Mouse (Mus musculus) neural tube, embryonic 14.5 days (tissue): ENCODE measurements at regions not wholly inside any gene's neighbourhood (a gene's known extent, or its start where the extent isn't known, plus 50 kb on each side); places are given as distances from the start of the nearest gene placed in this dataset.

Experiments
- ATAC-seq: fragments of 200-750 bp; cut with Nextera tagmentation; 2 replicates; pipeline ENCODE4 v1.8.0; 2017; ENCODE audit warnings: low read depth, mild to moderate bottlenecking, moderate TSS enrichment, moderate library complexity
- H3K27ac ChIP-seq: fragments of 300-500 bp; sonication (generic); 2 replicates; pipeline ENCODE4 v1.5.1; 2014; ENCODE audit warnings: low read depth, mild to moderate bottlenecking, control low read depth, low read length, moderate library complexity, mixed read lengths
- H3K27me3 ChIP-seq: fragments of 300-500 bp; sonication (generic); 2 replicates; pipeline ENCODE4 v1.6.1; 2014; ENCODE audit warnings: low read length; ENCODE audit not compliant: control insufficient read depth, insufficient read depth
- H3K36me3 ChIP-seq: fragments of 300-500 bp; sonication (generic); 2 replicates; pipeline ENCODE4 v1.6.1; 2014; ENCODE audit warnings: low read length, mixed read lengths; ENCODE audit not compliant: control insufficient read depth, insufficient read depth
- H3K4me1 ChIP-seq: fragments of 300-500 bp; sonication (generic); 2 replicates; pipeline ENCODE4 v1.6.1; 2014; ENCODE audit warnings: low read length; ENCODE audit not compliant: control insufficient read depth, insufficient read depth
- H3K4me2 ChIP-seq: fragments of 300-500 bp; sonication (generic); 2 replicates; pipeline ENCODE4 v1.6.1; 2014; ENCODE audit warnings: mild to moderate bottlenecking, low read depth, low read length, control low read depth
- H3K4me3 ChIP-seq: fragments of 300-500 bp; sonication (generic); 2 replicates; pipeline ENCODE4 v1.5.1; 2014; ENCODE audit warnings: low read depth, low read length, control low read depth, mixed read lengths
- H3K9ac ChIP-seq: fragments of 300-500 bp; sonication (generic); replicated peaks from 2 replicates; pipeline ENCODE4 v1.6.1; 2014; ENCODE audit warnings: low read depth, mild to moderate bottlenecking, control low read depth, low read length, mixed read lengths
- H3K9me3 ChIP-seq: fragments of 300-500 bp; sonication (generic); 2 replicates; pipeline ENCODE4 v1.6.1; 2016; ENCODE audit warnings: low read length; ENCODE audit not compliant: control insufficient read depth
- WGBS: fragments of 180-500 bp; shearing (Covaris S2); extraction: QIAGEN DNeasy Blood & Tissue Kit; methylation state at CpG from one replicate; pipeline ENCODE4 v1.1.7; 2014; 5-methylcytosine and 5-hydroxymethylcytosine counted together

DNA sequence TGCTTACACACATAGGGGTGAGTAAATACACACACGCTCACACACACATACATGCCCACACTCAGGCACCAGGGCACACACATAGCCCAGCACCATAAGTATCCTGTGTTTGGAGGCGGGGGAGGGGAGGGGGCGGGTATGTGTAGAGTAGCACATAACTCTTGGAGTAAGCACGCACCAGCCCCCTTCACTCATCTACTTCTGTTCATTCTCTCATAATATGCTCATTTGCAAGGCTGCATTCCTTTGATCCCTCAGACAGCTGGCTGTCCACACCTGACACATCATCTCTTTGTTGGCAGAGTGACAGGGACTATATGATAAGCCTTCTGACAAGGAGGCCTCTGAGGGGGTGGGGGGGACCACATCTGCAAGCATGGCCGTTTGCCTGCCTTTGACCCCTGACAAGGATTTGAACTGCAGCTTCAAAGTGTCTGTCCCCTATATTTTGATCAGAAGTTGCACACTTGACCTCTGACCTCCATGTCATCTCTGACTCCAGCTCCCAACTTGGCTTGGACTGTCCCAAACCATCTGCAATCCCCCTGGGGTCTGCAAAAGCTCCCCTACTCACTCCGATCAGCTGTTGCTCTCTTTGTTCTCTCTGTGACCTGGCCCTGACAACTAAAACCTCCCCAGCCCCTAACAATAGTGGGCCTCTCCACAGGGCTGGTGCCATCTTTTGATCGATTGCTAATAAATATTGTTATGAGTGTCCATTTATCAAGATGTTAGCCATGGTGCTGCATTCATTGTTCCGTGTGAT lies 95.6 kb upstream of the Btg1 start:
- no peak for ATAC-seq
- WGBS: 71% methylated on average over 8 of the region's 8 CpGs
- Histone ChIP-seq H3K4me1 (no peaks in the 10 kb centered on the region), H3K9me3 (no peaks in the 10 kb centered on the region), H3K9ac (no peak overlapping the region), H3K4me3 (no peak overlapping the region), H3K4me2 (no peak overlapping the region), H3K36me3 (no peaks in the 10 kb centered on the region), H3K27me3 (no peaks in the 10 kb centered on the region), H3K27ac (no peak overlapping the region)

GRCm38 (mm10) chr10:96523967-96524801 lies 92.6 kb upstream of the Btg1 start:
- H3K4me3 ChIP-seq: no peak overlapping the region
- 0 out of 2 replicates have a peak overlapping the region, but pooled peaks have one; percentile 1 for H3K9ac ChIP-seq
- H3K27ac ChIP-seq: 0 out of 2 replicates have a peak overlapping the region, but pooled peaks have one; percentile 29
- WGBS: 26% methylated on average over 20 of the region's 20 CpGs
- H3K4me2 ChIP-seq: 0 out of 2 replicates have a peak overlapping the region, but pooled peaks have one; percentile 1
- H3K27me3 ChIP-seq: no peaks in the 10 kb centered on the region
- ATAC-seq: peak; percentile 83
- H3K4me1 ChIP-seq: no peaks in the 10 kb centered on the region
- H3K36me3 ChIP-seq: no peaks in the 10 kb centered on the region
- H3K9me3 ChIP-seq: no peaks in the 10 kb centered on the region

DNA sequence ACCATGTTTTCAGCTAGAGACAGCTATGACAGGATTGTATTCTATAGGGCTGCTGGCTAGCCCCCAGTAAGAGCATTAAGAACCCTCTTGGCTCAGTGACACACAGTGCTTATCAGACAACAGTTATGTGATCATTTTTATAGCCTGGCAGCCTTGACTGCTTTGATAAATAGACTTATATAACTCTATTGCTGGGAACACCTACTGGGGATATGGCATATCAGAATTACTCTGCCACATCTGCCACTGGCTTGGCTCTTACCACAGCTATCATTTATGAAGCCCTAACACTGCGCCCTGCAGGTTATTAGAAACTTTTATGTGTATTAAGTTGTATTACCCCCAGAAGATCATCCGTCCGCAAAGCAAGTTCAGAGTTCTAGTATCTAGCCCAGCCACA lies 88.9 kb upstream of the Btg1 start:
- Histone ChIP-seq H3K9ac (no peak overlapping the region), H3K4me3 (no peak overlapping the region), H3K4me2 (no peak overlapping the region), H3K27ac (no peak overlapping the region), H3K9me3 (no peaks in the 10 kb centered on the region), H3K36me3 (no peaks in the 10 kb centered on the region), H3K4me1 (no peaks in the 10 kb centered on the region), H3K27me3 (no peaks in the 10 kb centered on the region)
- ATAC-seq: no peak
- WGBS: 74% methylated on average over 3 of the region's 3 CpGs

- H3K36me3 ChIP-seq: no peaks in the 10 kb centered on the region
- ATAC-seq: no peak
- no peak overlapping the region for H3K4me3 ChIP-seq
- WGBS: 94% methylated on average over 7 of the region's 7 CpGs
- no peaks in the 10 kb centered on the region for H3K27me3 ChIP-seq
- H3K27ac ChIP-seq: no peak overlapping the region
- H3K9me3 ChIP-seq: no peaks in the 10 kb centered on the region
- H3K9ac ChIP-seq: no peak overlapping the region
- no peaks in the 10 kb centered on the region for H3K4me1 ChIP-seq
- no peak overlapping the region for H3K4me2 ChIP-seq
Observed at GRCm38 (mm10) chr10:96534547-96535124, 82.2 kb upstream of the Btg1 start.

DNA sequence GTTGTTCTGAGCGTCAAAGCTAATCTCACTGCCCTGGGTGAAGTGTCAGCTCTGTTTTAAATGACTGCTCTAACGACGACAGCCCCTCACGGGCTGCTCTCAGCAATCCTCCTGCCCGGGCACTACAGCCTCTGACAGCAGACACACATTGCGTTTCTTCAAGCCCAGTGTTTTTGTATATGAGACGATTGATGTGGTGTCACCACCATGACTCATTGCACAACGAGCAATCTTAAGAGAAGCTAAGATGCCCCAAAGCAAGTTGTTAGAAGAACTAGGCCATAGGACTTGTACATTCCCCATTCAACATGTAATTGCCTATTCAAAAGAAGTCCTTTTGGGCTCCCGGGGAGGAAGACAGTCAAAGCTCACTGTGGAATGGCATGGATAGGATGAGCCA lies 81.3 kb upstream of the Btg1 start:
- H3K36me3 ChIP-seq: no peaks in the 10 kb centered on the region
- H3K4me3 ChIP-seq: no peak overlapping the region
- H3K9me3 ChIP-seq: no peaks in the 10 kb centered on the region
- H3K27ac ChIP-seq: no peak overlapping the region
- no peak overlapping the region for H3K4me2 ChIP-seq
- H3K27me3 ChIP-seq: no peaks in the 10 kb centered on the region
- WGBS: 39% methylated on average over 9 of the region's 9 CpGs
- no peak for ATAC-seq
- no peaks in the 10 kb centered on the region for H3K4me1 ChIP-seq
- no peak overlapping the region for H3K9ac ChIP-seq

DNA sequence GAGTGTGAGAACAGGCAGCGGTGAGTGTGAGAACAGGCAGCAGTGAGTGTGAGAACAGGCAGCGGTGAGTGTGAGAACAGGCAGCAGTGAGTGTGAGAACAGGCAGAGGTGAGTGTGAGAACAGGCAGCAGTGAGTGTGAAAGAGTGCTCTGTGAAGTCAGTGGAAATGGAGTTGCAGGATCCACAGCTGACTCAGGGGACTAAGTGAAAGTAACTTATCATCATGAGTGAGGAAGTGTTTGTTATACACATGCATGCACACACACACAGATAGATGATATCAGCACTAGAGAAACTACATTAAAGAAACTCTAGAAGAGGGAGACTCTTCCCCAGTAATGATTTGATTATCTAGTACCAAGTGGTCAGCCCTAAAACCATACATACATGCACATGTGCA lies 76.0 kb upstream of the Btg1 start:
- WGBS: 89% methylated on average over 2 of the region's 2 CpGs
- ATAC-seq: no peak
- Histone ChIP-seq H3K27me3 (no peaks in the 10 kb centered on the region), H3K27ac (no peak overlapping the region), H3K4me1 (no peaks in the 10 kb centered on the region), H3K4me2 (no peak overlapping the region), H3K4me3 (no peak overlapping the region), H3K9ac (no peak overlapping the region), H3K36me3 (no peaks in the 10 kb centered on the region), H3K9me3 (no peaks in the 10 kb centered on the region)

DNA sequence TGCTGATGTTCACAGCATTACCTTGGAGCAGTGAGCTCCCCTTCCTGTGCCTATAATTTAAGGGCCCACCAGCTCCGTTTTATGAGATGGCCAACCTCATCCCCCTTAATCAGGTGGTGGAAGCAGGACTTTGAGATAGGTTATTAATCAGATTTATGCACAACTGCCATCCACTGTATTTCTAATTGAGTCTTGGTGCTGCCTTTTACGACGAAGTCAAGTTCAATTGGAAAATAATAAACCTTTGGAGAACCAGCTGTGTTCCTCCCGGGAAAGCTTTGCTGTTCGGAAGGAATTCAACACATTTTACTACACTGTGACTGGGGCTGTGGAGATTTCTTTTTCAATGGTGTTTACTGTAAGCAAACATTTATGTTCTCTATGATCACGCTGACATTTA lies 71.5 kb upstream of the Btg1 start:
- no peaks in the 10 kb centered on the region for H3K9me3 ChIP-seq
- no peak overlapping the region for H3K9ac ChIP-seq
- H3K27ac ChIP-seq: no peak overlapping the region
- peaks cover 3% of the 10 kb centered on the region; the same call in 1 of the 2 replicates for H3K4me1 ChIP-seq
- no peaks in the 10 kb centered on the region for H3K27me3 ChIP-seq
- no peak overlapping the region for H3K4me3 ChIP-seq
- H3K4me2 ChIP-seq: no peak overlapping the region
- no peaks in the 10 kb centered on the region for H3K36me3 ChIP-seq
- 25% methylated on average over 6 of the region's 6 CpGs for WGBS
- peak; percentile 75; the same call in 1 of the 2 replicates for ATAC-seq

GRCm38 (mm10) chr10:96545761-96546388 lies 70.9 kb upstream of the Btg1 start:
- H3K9me3 ChIP-seq: no peaks in the 10 kb centered on the region
- H3K36me3 ChIP-seq: no peaks in the 10 kb centered on the region
- no peak overlapping the region for H3K9ac ChIP-seq
- WGBS: 41% methylated on average over 2 of the region's 2 CpGs
- H3K27me3 ChIP-seq: no peaks in the 10 kb centered on the region
- no peak for ATAC-seq
- no peak overlapping the region for H3K4me2 ChIP-seq
- peaks cover 3% of the 10 kb centered on the region; the same call in 1 of the 2 replicates for H3K4me1 ChIP-seq
- H3K4me3 ChIP-seq: no peak overlapping the region
- H3K27ac ChIP-seq: no peak overlapping the region
